Mouse (Mus musculus): ENCODE data around the gene Atp6v1e1.

Atp6v1e1 gene

DNA sequence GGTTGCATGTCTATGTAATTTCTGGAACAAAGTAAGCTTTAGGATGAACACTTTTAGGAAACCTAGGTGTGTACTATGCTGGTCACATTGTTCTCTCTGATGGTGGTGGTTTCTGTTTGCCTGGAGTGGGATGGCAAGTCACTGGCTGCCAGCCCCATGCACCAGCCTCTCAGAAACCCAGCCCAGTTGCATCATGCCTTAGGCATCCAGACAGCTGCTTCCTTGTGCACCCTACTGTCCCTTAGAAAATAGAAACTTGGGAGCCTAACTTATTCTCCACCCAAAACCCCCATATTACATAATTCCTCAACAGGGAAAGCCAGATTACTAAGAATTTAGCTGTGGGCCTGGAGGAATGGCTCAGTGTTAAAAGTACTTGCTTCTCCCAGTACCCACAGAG, 50.6 kb downstream of the Atp6v1e1 start:
- no peak for DNase-seq (ENCODE audit: low spot score in 2 of 2)

DNA sequence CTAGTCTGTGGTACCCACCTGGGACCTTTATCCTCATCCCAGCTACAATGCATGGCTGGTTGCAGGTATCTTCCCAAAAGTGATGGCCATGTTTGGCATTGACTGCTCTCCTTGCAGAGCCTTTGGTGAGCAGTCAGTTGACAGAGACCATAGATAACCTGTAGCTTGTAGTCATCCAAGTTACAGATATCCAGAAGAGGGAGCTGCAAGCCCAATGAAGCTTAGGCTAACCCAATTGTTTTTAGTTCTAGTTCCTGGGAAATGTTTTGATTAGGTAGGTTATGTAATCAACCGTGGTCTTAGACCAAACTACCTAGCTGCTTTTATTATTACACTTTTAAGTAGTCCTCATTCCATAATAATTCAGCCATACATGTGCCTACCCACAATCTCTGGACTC, 51.2 kb downstream of the Atp6v1e1 start:
- DNase-seq (ENCODE audit: low spot score in 2 of 2) = no peak

DNA sequence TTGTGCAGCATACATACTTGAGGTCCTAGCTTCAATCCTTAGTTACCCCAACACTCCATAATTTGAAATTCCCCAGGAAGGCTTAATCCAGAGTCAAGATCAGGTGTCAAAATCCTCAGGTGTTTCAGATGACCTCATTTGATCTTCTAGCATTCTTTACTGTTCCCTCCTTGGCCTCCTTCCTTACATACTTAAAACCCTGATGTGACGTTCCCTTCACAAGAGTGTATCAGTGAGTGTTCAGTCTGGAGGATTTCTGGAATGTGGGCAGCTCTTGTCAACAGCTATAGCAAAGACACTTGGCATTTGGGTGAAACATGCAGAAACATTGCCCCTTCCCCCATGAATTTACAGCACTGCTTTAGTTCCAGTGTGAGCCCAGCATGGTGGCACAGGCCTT, 52.6 kb downstream of the Atp6v1e1 start:
- DNase-seq (ENCODE audit: low spot score in 2 of 2) = no peak

DNA sequence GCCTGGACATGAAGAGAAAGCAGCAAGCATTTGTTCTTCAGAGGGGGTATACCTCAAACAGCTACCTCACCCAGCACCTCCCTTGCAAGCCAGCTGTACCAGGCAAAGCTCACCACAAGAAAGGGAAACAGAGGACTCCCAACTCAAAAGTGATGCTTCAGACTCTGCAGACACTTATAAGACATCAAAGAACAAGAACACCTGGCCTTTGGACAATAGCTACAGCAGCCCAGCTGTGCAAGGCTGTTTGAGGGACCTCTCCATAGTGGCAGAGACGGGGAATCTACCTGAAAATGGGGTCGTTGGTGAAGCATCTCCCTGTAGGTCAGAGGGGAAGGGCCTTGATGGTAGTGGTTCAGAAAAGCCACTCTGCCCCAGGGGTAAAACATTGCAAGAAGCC, 61.4 kb downstream of the Atp6v1e1 start:
- DNase-seq (ENCODE audit: low spot score in 2 of 2) = no peak

DNA sequence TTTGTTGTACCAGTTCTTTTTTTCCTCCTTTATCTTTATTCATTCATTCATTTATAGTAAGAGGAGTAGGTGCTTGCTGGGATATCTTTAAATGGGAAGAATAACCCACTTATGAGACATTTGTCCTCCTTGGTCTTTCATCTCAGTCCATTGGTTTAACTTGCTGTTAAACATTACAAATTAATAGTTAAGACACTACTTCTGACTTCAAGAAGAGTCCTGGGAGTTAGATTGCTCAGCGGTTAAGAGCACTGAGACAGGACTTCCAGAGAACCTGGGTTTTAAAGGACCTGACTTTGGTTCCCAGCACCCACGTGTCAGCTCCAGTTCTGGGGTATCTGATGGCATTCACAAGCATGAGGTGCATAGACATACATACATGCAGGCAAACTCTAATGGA, 76.2 kb downstream of the Atp6v1e1 start:
- no peak for DNase-seq (ENCODE audit: low spot score in 2 of 2)
